Mouse (Mus musculus): ENCODE measurements at regions not wholly inside any gene's neighbourhood (a gene's known extent, or its start where the extent isn't known, plus 50 kb on each side); places are given as distances from the start of the nearest gene placed in this dataset.
A peak's percentile ranks its signal among the peaks of the same experiment; 100 is the strongest.

DNA sequence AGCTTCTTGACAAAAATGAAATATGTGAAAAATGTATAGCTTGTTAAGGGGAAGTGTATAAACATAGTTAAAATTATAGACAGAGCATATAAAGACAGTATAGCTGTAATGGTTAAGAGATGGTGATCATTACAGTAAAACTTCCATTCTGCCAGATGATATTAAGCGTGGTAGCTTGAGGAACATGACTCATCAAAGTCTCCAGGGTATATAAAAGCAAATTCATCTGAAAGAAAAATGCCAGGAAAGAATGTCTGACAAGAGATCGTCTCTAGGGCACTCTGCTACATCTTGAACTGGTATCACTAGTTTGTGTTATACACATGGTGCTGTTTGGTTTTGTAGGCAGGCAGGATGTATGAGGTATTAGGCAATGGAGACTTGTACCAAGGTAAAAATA, 204.9 kb upstream of the Smlr1 start:
- TF ChIP-seq MYOD1 (IDR thresholded peaks at IDR 0.05; ENCODE audit: control insufficient read depth, insufficient read length, low read depth) (no peak), MAX (IDR thresholded peaks at IDR 0.05) (no peak), FOSL1 (IDR thresholded peaks at IDR 0.05; ENCODE audit: insufficient read depth, low read length, poor library complexity, severe bottlenecking) (no peak), CEBPB (IDR thresholded peaks at IDR 0.05; ENCODE audit: low read depth) (no peak), USF1 (IDR thresholded peaks at IDR 0.05; ENCODE audit: low read depth) (no peak), CTCF (IDR thresholded peaks at IDR 0.05; ENCODE audit: control insufficient read depth, insufficient read depth, insufficient read length) (no peak), MYOG (IDR thresholded peaks at IDR 0.05; ENCODE audit: control insufficient read depth, extremely low read depth, insufficient read length) (no peak)
- H3K79me3 ChIP-seq (ENCODE audit: low read depth): no peaks in the 10 kb centered on the region

DNA sequence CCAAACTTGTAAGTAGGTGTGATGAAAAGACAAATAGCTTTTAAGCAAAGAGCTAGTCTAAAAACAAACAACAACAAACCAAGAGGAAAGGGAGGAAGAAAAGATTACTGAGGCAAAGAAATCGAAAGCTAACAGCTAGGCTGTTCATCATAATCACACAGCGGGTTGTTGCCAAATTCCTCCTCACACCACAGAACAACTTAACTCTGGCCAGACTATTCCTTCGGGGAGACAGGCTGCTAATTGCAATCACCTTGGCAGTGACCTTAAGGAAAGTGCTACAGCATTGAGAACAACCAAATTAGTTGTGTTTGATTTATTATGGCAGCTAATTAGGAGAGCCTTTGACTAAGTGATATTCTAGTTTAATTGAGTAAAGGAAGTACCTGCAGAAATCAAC, 194.4 kb upstream of the Smlr1 start:
- no peaks in the 10 kb centered on the region for H3K79me2 ChIP-seq (ENCODE audit: control insufficient read depth, insufficient read depth)
- no peaks in the 10 kb centered on the region for H3K36me3 ChIP-seq (ENCODE audit: control insufficient read depth, insufficient read depth)
- H3K4me3 ChIP-seq (ENCODE audit: insufficient read depth, poor library complexity, severe bottlenecking): no peak overlapping the region
- H3ac ChIP-seq (ENCODE audit: control insufficient read depth, insufficient read length, low read depth): no peak overlapping the region
- no peak for TF ChIP-seq MYOD1 (IDR thresholded peaks at IDR 0.05; ENCODE audit: control insufficient read depth, insufficient read length, low read depth)
- TF ChIP-seq USF1 (IDR thresholded peaks at IDR 0.05; ENCODE audit: low read depth): no peak
- no peak for TF ChIP-seq MAX (IDR thresholded peaks at IDR 0.05)
- TF ChIP-seq CEBPB (IDR thresholded peaks at IDR 0.05; ENCODE audit: low read depth): no peak
- no peak for TF ChIP-seq CTCF (IDR thresholded peaks at IDR 0.05; ENCODE audit: control insufficient read depth, insufficient read depth, insufficient read length)
- no peak for TF ChIP-seq FOSL1 (IDR thresholded peaks at IDR 0.05; ENCODE audit: insufficient read depth, low read length, poor library complexity, severe bottlenecking)
- TF ChIP-seq MYOG (IDR thresholded peaks at IDR 0.05; ENCODE audit: control insufficient read depth, extremely low read depth, insufficient read length): no peak
- H3K79me3 ChIP-seq (ENCODE audit: low read depth): no peaks in the 10 kb centered on the region
- H3K27me3 ChIP-seq (ENCODE audit: control insufficient read depth, insufficient read depth, insufficient read length): no peaks in the 10 kb centered on the region

More for the DNA sequence above, 204.9 kb upstream of the Smlr1 start:
- Histone ChIP-seq H3K36me3 (ENCODE audit: control insufficient read depth, insufficient read depth) (no peaks in the 10 kb centered on the region), H3K79me2 (ENCODE audit: control insufficient read depth, insufficient read depth) (no peaks in the 10 kb centered on the region), H3ac (ENCODE audit: control insufficient read depth, insufficient read length, low read depth) (no peak overlapping the region), H3K4me3 (ENCODE audit: insufficient read depth, poor library complexity, severe bottlenecking) (no peak overlapping the region), H3K27me3 (ENCODE audit: control insufficient read depth, insufficient read depth, insufficient read length) (no peaks in the 10 kb centered on the region)

DNA sequence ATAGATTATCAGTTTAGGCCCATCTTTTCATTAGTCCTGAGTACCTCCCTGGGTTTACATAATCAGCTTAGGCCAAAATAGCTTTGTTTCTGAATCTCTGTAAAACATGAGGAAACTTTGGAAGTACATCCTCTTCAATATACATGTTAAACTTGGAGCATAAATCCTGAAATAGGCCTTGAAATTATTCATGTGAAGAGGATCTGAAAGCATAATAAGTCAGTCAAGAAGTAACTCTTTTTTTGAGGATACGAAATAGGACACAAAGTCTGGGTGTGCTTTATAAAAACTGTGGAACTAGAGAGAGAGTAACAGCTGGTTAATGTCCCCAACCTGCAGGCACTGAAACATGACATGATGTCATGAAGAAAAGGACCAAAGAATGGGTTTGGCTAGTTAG, 187.9 kb upstream of the Smlr1 start:
- no peaks in the 10 kb centered on the region for H3K79me3 ChIP-seq (ENCODE audit: low read depth)
- TF ChIP-seq FOSL1 (IDR thresholded peaks at IDR 0.05; ENCODE audit: insufficient read depth, low read length, poor library complexity, severe bottlenecking): no peak
- TF ChIP-seq MAX (IDR thresholded peaks at IDR 0.05): no peak
- no peak for TF ChIP-seq CEBPB (IDR thresholded peaks at IDR 0.05; ENCODE audit: low read depth)
- TF ChIP-seq USF1 (IDR thresholded peaks at IDR 0.05; ENCODE audit: low read depth): no peak
- no peak for TF ChIP-seq MYOG (IDR thresholded peaks at IDR 0.05; ENCODE audit: control insufficient read depth, extremely low read depth, insufficient read length)
- TF ChIP-seq MYOD1 (IDR thresholded peaks at IDR 0.05; ENCODE audit: control insufficient read depth, insufficient read length, low read depth): no peak
- TF ChIP-seq CTCF (IDR thresholded peaks at IDR 0.05; ENCODE audit: control insufficient read depth, insufficient read depth, insufficient read length): no peak
- no peaks in the 10 kb centered on the region for H3K27me3 ChIP-seq (ENCODE audit: control insufficient read depth, insufficient read depth, insufficient read length)
- no peaks in the 10 kb centered on the region for H3K79me2 ChIP-seq (ENCODE audit: control insufficient read depth, insufficient read depth)
- no peak overlapping the region for H3K4me3 ChIP-seq (ENCODE audit: insufficient read depth, poor library complexity, severe bottlenecking)
- H3K36me3 ChIP-seq (ENCODE audit: control insufficient read depth, insufficient read depth): no peaks in the 10 kb centered on the region
- H3ac ChIP-seq (ENCODE audit: control insufficient read depth, insufficient read length, low read depth): no peak overlapping the region

GRCm38 (mm10) chr10:25715747-25716146, 179.7 kb upstream of the Smlr1 start:
- H3K36me3 ChIP-seq (ENCODE audit: control insufficient read depth, insufficient read depth): no peaks in the 10 kb centered on the region
- no peaks in the 10 kb centered on the region for H3K79me2 ChIP-seq (ENCODE audit: control insufficient read depth, insufficient read depth)
- no peak overlapping the region for H3K4me3 ChIP-seq (ENCODE audit: insufficient read depth, poor library complexity, severe bottlenecking)
- no peaks in the 10 kb centered on the region for H3K27me3 ChIP-seq (ENCODE audit: control insufficient read depth, insufficient read depth, insufficient read length)
- no peaks in the 10 kb centered on the region for H3K79me3 ChIP-seq (ENCODE audit: low read depth)
- no peak overlapping the region for H3ac ChIP-seq (ENCODE audit: control insufficient read depth, insufficient read length, low read depth)
- TF ChIP-seq MYOD1 (IDR thresholded peaks at IDR 0.05; ENCODE audit: control insufficient read depth, insufficient read length, low read depth): no peak
- TF ChIP-seq CTCF (IDR thresholded peaks at IDR 0.05; ENCODE audit: control insufficient read depth, insufficient read depth, insufficient read length): no peak
- no peak for TF ChIP-seq FOSL1 (IDR thresholded peaks at IDR 0.05; ENCODE audit: insufficient read depth, low read length, poor library complexity, severe bottlenecking)

DNA sequence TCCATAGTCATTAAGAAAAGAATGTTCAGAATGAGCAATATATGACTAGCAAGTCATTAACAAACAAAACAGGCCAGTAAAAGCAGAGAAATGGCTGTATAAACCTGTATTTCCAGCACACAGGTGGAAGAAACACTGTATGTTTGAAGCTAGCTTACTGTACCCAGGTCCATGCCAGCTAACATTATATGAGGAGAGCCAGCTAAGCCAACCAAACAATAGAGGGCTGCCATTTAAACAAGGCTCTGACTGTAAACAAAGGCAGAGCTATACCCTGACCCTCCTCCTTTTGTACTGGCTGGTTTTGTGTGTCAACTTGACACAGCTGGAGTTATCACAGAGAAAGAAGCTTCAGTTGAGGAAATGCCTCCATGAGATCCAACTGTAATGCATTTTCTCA, 178.6 kb upstream of the Smlr1 start:
- Histone ChIP-seq H3K27me3 (ENCODE audit: control insufficient read depth, insufficient read depth, insufficient read length) (no peaks in the 10 kb centered on the region), H3K36me3 (ENCODE audit: control insufficient read depth, insufficient read depth) (no peaks in the 10 kb centered on the region), H3K79me2 (ENCODE audit: control insufficient read depth, insufficient read depth) (no peaks in the 10 kb centered on the region), H3ac (ENCODE audit: control insufficient read depth, insufficient read length, low read depth) (no peak overlapping the region), H3K79me3 (ENCODE audit: low read depth) (no peaks in the 10 kb centered on the region), H3K4me3 (ENCODE audit: insufficient read depth, poor library complexity, severe bottlenecking) (no peak overlapping the region)
- TF ChIP-seq FOSL1 (IDR thresholded peaks at IDR 0.05; ENCODE audit: insufficient read depth, low read length, poor library complexity, severe bottlenecking) (no peak), CTCF (IDR thresholded peaks at IDR 0.05; ENCODE audit: control insufficient read depth, insufficient read depth, insufficient read length) (no peak), MAX (IDR thresholded peaks at IDR 0.05) (no peak), MYOD1 (IDR thresholded peaks at IDR 0.05; ENCODE audit: control insufficient read depth, insufficient read length, low read depth) (no peak), USF1 (IDR thresholded peaks at IDR 0.05; ENCODE audit: low read depth) (no peak), MYOG (IDR thresholded peaks at IDR 0.05; ENCODE audit: control insufficient read depth, extremely low read depth, insufficient read length) (no peak)

DNA sequence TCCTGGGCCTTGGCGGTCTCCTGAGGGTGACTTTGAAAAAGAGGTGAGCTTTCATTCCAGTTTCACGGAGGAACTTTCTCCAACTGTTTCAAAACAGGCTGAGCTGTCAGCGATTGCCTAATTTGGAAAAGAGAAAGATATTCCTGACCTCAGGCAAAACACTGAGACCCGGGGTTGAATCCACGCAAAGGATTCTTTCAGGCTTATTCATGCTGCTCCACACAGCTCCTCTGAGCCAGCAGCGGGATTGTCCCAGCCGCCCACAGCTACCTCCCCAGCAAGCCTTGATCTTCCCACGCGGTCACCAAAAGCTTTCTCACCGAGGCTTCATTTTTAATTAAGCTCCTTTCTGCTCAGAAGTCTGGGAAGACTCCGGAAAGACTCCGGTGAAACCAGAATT, 178.0 kb upstream of the Smlr1 start:
- TF ChIP-seq CEBPB (IDR thresholded peaks at IDR 0.05; ENCODE audit: low read depth) (peak; percentile 30), FOSL1 (IDR thresholded peaks at IDR 0.05; ENCODE audit: insufficient read depth, low read length, poor library complexity, severe bottlenecking) (no peak), MYOG (IDR thresholded peaks at IDR 0.05; ENCODE audit: control insufficient read depth, extremely low read depth, insufficient read length) (no peak), MYOD1 (IDR thresholded peaks at IDR 0.05; ENCODE audit: control insufficient read depth, insufficient read length, low read depth) (no peak)
- Histone ChIP-seq H3K27me3 (ENCODE audit: control insufficient read depth, insufficient read depth, insufficient read length) (no peaks in the 10 kb centered on the region), H3K79me3 (ENCODE audit: low read depth) (no peaks in the 10 kb centered on the region), H3K79me2 (ENCODE audit: control insufficient read depth, insufficient read depth) (no peaks in the 10 kb centered on the region), H3K4me3 (ENCODE audit: insufficient read depth, poor library complexity, severe bottlenecking) (no peak overlapping the region), H3ac (ENCODE audit: control insufficient read depth, insufficient read length, low read depth) (no peak overlapping the region), H3K36me3 (ENCODE audit: control insufficient read depth, insufficient read depth) (no peaks in the 10 kb centered on the region)
